Mouse (Mus musculus) myocyte (in vitro differentiated cells): ENCODE results near the gene Dhcr24.

Experiments
- E2F4 ChIP-seq: IDR thresholded peaks from one replicate; pipeline ENCODE4 v1.6.1; 2011; ENCODE audit warnings: mild to moderate bottlenecking, control low read depth, moderate library complexity; ENCODE audit not compliant: insufficient read depth
- MAX ChIP-seq: IDR thresholded peaks from one replicate; pipeline ENCODE4 v1.6.1; 2011; ENCODE audit warnings: low read depth, mild to moderate bottlenecking, control low read depth
- MYOD1 ChIP-seq, 3 experiments: IDR thresholded peaks; one replicate each; pipeline ENCODE4 v1.6.1; 2011; ENCODE audit warnings: control low read depth in 2 of 3, low read depth in 2 of 3, mild to moderate bottlenecking in 2 of 3, moderate library complexity in 1 of 3; ENCODE audit not compliant: insufficient read length in 2 of 3, control insufficient read depth in 1 of 3
- MYOG ChIP-seq, 3 experiments: IDR thresholded peaks; one replicate each; pipeline ENCODE4 v1.6.1; 2011; ENCODE audit warnings: control low read depth in 2 of 3, low read depth in 2 of 3, mild to moderate bottlenecking in 2 of 3; ENCODE audit not compliant: insufficient read length in 2 of 3, control insufficient read depth in 1 of 3, insufficient read depth in 1 of 3
- POLR2A ChIP-seq: IDR thresholded peaks from one replicate; pipeline ENCODE4 v1.6.1; 2011; ENCODE audit warnings: low read depth, mild to moderate bottlenecking, control low read depth, moderate library complexity; ENCODE audit not compliant: insufficient read length
- POLR2AphosphoS2 ChIP-seq: IDR thresholded peaks from one replicate; pipeline ENCODE4 v1.6.1; 2011; ENCODE audit warnings: low read depth, control low read depth; ENCODE audit not compliant: insufficient read length
- REST ChIP-seq: IDR thresholded peaks from one replicate; pipeline ENCODE4 v1.6.1; 2011; ENCODE audit warnings: mild to moderate bottlenecking, control low read depth, moderate library complexity; ENCODE audit not compliant: insufficient read depth, insufficient read length
- SRF ChIP-seq: IDR thresholded peaks from one replicate; pipeline ENCODE4 v1.6.1; 2011; ENCODE audit warnings: low read depth; ENCODE audit not compliant: control insufficient read depth, insufficient read length
- TCF12 ChIP-seq: IDR thresholded peaks from one replicate; pipeline ENCODE4 v1.6.1; 2011; ENCODE audit warnings: mild to moderate bottlenecking, control low read depth; ENCODE audit not compliant: poor library complexity, insufficient read depth, severe bottlenecking
- TCF3 ChIP-seq: IDR thresholded peaks from one replicate; pipeline ENCODE4 v1.6.1; 2011; ENCODE audit warnings: low read depth, control low read depth; ENCODE audit not compliant: insufficient read length
- USF1 ChIP-seq: IDR thresholded peaks from one replicate; pipeline ENCODE4 v1.6.1; 2011; ENCODE audit warnings: low read depth, mild to moderate bottlenecking, control low read depth, moderate library complexity

- TF ChIP-seq POLR2A = no peak
- TF ChIP-seq POLR2AphosphoS2 = no peak
- TF ChIP-seq TCF12 = no peak
- TF ChIP-seq MAX = no peak
- no peak for TF ChIP-seq MYOG (IDR thresholded peaks at IDR 0.05; ENCODE audit: control insufficient read depth in 1 of 3, insufficient read depth in 1 of 3, insufficient read length in 2 of 3, low read depth in 2 of 3)
- no peak for TF ChIP-seq E2F4
- TF ChIP-seq SRF = no peak
- TF ChIP-seq TCF3 = no peak
- no peak for TF ChIP-seq REST
- TF ChIP-seq USF1 = no peak
- TF ChIP-seq MYOD1 (IDR thresholded peaks at IDR 0.05; ENCODE audit: control insufficient read depth in 1 of 3, insufficient read length in 2 of 3, low read depth in 2 of 3) = no peak
Observed at GRCm38 (mm10) chr4:106548113-106548512, 12.7 kb upstream of the Dhcr24 start.
